Mouse (Mus musculus) brain, embryonic 14.5 days (tissue): ENCODE measurements around the gene Stard7.

ENCODE experiments used
- CTCF ChIP-seq: fragments of 200-500 bp; IDR thresholded peaks from 2 replicates; pipeline ENCODE4 v1.5.1; 2012; ENCODE audit warnings: inconsistent platforms, mild to moderate bottlenecking, moderate library complexity, borderline replicate concordance; ENCODE audit not compliant: insufficient read depth, insufficient read length; ENCODE audit errors: extremely low read depth
- POLR2A ChIP-seq: fragments of 200-500 bp; IDR thresholded peaks from 2 replicates; pipeline ENCODE4 v1.6.1; 2012; ENCODE audit warnings: mild to moderate bottlenecking, inconsistent platforms, borderline replicate concordance; ENCODE audit not compliant: poor library complexity, insufficient read depth, insufficient read length, severe bottlenecking; ENCODE audit errors: extremely low read depth

DNA sequence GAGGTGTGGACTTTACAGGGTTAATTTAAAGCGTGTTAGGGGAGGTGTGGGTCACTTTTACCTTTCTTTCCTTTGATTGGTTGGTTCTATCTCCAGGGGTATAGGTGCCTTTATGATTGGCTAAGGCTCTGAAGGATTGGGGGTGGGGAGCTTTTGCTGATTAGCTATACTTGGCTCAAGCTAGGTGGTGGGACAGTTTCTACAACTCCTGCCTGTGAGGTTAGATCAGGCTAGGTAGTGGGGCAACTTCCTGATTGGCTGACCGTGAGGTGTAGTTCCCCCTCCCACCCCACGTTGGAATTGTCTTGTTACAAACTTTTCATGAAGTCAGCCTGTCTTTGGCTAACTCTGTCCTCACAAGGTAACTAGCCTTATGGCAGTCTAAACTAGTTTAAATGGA is 37.2 kb downstream of the Stard7 start:
- TF ChIP-seq CTCF (no peak), POLR2A (no peak)
